Mouse (Mus musculus) stomach, embryonic 16.5 days (tissue): ENCODE data around the gene Msi1. TPM values are rescaled to one million over a fixed set of nuclear protein-coding genes. Genes with fewer than 3 reads are reported as not detected.
"Not testable (repeated sequence)": the region's sequence is repeated elsewhere in the genome, so short reads cannot be mapped to it uniquely, and the experiment has no call there.

Experiments used
- ATAC-seq: fragments of 200-750 bp; cut with Nextera tagmentation; 2 replicates; pipeline ENCODE4 v1.8.0; 2017; ENCODE audit warnings: moderate number of reproducible peaks, moderate TSS enrichment; ENCODE audit not compliant: insufficient read depth, low FRiP score
- H3K27ac ChIP-seq: fragments of 300-500 bp; sonication (generic); 2 replicates; pipeline ENCODE4 v1.5.1; 2014; ENCODE audit warnings: low read length
- H3K27me3 ChIP-seq: fragments of 300-500 bp; sonication (generic); 2 replicates; pipeline ENCODE4 v1.6.1; 2014; ENCODE audit warnings: low read length, control low read depth, mixed read lengths; ENCODE audit not compliant: control insufficient read depth, insufficient read depth
- H3K36me3 ChIP-seq: fragments of 300-500 bp; sonication (generic); 2 replicates; pipeline ENCODE4 v1.6.1; 2014; ENCODE audit warnings: low read length; ENCODE audit not compliant: control insufficient read depth, insufficient read depth
- H3K4me1 ChIP-seq: fragments of 300-500 bp; sonication (generic); 2 replicates; pipeline ENCODE4 v1.6.1; 2014; ENCODE audit warnings: low read length, control low read depth, mixed read lengths; ENCODE audit not compliant: control insufficient read depth, insufficient read depth
- H3K4me2 ChIP-seq: fragments of 300-500 bp; sonication (generic); 2 replicates; pipeline ENCODE4 v1.6.1; 2014; ENCODE audit warnings: low read depth, low read length, mixed read lengths
- H3K4me3 ChIP-seq: fragments of 300-500 bp; sonication (generic); replicated peaks from 2 replicates; pipeline ENCODE4 v1.5.1; 2014; ENCODE audit warnings: mild to moderate bottlenecking, low read length
- H3K9ac ChIP-seq: fragments of 300-500 bp; sonication (generic); 2 replicates; pipeline ENCODE4 v1.6.1; 2014; ENCODE audit warnings: low read length
- H3K9me3 ChIP-seq: fragments of 300-500 bp; sonication (generic); replicated peaks from 2 replicates; pipeline ENCODE4 v1.6.1; 2016; ENCODE audit warnings: low read length, control low read depth; ENCODE audit not compliant: control insufficient read depth
- WGBS: fragments of 180-500 bp; shearing (Covaris S2); extraction: QIAGEN DNeasy Blood & Tissue Kit; methylation state at CpG from one replicate; pipeline ENCODE4 v1.1.7; 2014; 5-methylcytosine and 5-hydroxymethylcytosine counted together
- polyA plus RNA-seq: library from polyadenylated mRNA; unstranded; fragments of >200 nt; fragmentation: Nextera tagmentation; extraction: Ambion mirVana; gene quantifications from 2 replicates; pipeline ENCODE4 v1.2.1, GENCODE M21; 2015

Msi1 gene
- polyA plus RNA-seq, 1 experiment from 2014 or later: 4.9 TPM

DNA sequence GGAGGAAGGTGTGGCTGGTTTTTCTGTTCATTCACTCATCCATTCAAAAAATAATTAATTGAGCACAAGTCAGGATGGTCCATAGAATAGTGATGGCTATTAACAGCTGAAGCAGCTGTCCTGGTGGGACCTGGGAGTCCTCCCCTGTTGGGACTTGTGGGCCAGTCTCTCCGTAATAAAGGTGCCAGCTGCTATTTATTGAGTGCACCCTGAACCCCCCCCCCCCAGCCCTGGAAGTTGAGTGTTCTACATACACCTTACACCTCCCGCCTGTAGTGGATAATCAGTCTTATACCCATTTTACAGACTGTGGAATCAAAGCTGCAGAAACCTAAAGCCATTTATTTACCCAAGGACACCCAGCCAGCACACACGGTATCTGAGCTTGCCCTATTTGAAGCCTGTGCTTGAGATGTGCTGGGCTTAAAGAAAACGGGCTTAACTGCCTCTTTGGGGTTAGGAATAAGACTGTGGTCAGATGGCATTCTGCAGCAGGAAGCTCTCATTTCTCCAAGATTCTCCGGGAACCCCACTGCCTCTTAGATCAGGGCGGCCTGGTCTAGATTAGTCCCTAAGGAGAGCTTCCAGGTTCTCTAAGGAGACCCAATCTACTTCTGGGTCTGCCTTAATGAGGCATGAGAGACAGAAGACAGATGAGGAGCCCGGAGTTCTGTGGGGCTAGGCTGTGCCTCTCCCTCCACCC, 8.0 kb downstream of the Msi1 start:
- H3K4me1 ChIP-seq: peaks cover 33% of the 10 kb centered on the region
- no peak overlapping the region for H3K4me2 ChIP-seq
- H3K4me3 ChIP-seq: peak overlapping the region; percentile 46
- H3K36me3 ChIP-seq: 0 out of 2 replicates have a peak, but pooled peaks cover 3% of the 10 kb centered on the region
- peak overlapping the region; percentile 93 for H3K27ac ChIP-seq
- no peaks in the 10 kb centered on the region for H3K9me3 ChIP-seq
- H3K27me3 ChIP-seq: no peaks in the 10 kb centered on the region
- H3K9ac ChIP-seq: peak overlapping the region; percentile 80; the same call in 1 of the 2 replicates
- no peak for ATAC-seq
- 68% methylated on average over 7 of the region's 7 CpGs for WGBS

- WGBS: 35% methylated on average over 2 of the region's 2 CpGs
Measured at GRCm38 (mm10) chr5:115437945-115438315, 8.5 kb downstream of the Msi1 start.

GRCm38 (mm10) chr5:115438667-115439066, 9.3 kb downstream of the Msi1 start:
- no peak overlapping the region for H3K4me3 ChIP-seq
- H3K4me2 ChIP-seq: no peak overlapping the region
- H3K36me3 ChIP-seq: 0 out of 2 replicates have a peak, but pooled peaks cover 3% of the 10 kb centered on the region
- H3K27me3 ChIP-seq: no peaks in the 10 kb centered on the region
- peaks cover 33% of the 10 kb centered on the region for H3K4me1 ChIP-seq
- no peak overlapping the region for H3K9ac ChIP-seq
- no peak overlapping the region for H3K27ac ChIP-seq
- no peaks in the 10 kb centered on the region for H3K9me3 ChIP-seq
- no peak for ATAC-seq
- 62% methylated on average over 7 of the region's 7 CpGs for WGBS

More at GRCm38 (mm10) chr5:115437945-115438315, 8.5 kb downstream of the Msi1 start:
- Histone ChIP-seq H3K9ac (no peak overlapping the region), H3K9me3 (no peaks in the 10 kb centered on the region), H3K4me3 (no peak overlapping the region), H3K27me3 (no peaks in the 10 kb centered on the region), H3K36me3 (0 out of 2 replicates have a peak, but pooled peaks cover 3% of the 10 kb centered on the region), H3K4me2 (no peak overlapping the region), H3K4me1 (peaks cover 33% of the 10 kb centered on the region), H3K27ac (no peak overlapping the region)
- ATAC-seq: no peak

DNA sequence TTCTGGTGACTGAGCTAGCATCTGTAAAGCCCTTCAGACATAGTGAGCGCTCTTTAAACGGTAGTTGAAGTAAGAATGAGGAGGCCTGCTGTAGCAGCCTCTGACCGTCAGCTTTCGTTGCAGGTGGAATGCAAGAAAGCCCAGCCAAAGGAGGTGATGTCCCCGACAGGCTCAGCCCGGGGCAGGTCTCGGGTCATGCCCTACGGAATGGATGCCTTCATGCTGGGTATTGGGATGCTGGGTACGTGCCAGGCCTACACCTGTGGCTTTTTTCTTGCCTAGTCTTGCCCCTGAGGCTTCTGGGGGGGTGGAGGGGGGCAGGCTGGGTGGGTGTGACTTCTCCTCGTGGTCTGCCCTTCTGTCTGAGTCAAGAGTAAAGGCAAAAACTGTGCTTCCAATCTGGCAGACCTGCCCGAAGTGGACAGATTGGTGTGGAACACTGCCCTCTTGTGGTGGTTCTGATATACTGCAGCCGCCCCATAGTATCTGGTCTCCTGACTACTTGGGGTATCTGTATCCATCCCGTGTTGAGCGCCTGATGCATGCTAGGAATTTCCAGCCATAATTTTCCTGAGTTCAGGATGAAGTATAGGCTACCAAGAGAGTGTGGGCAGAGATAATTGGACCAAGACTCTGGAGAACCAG, 11.9 kb downstream of the Msi1 start:
- no peaks in the 10 kb centered on the region for H3K36me3 ChIP-seq
- no peaks in the 10 kb centered on the region for H3K27me3 ChIP-seq
- H3K4me3 ChIP-seq: no peak overlapping the region
- H3K4me1 ChIP-seq: peaks cover 12% of the 10 kb centered on the region
- no peak overlapping the region for H3K27ac ChIP-seq
- H3K4me2 ChIP-seq: no peak overlapping the region
- peak; percentile 23; the same call in 1 of the 2 replicates for ATAC-seq
- 43% methylated on average over 14 of the region's 14 CpGs for WGBS
- no peaks in the 10 kb centered on the region for H3K9me3 ChIP-seq
- no peak overlapping the region for H3K9ac ChIP-seq

DNA sequence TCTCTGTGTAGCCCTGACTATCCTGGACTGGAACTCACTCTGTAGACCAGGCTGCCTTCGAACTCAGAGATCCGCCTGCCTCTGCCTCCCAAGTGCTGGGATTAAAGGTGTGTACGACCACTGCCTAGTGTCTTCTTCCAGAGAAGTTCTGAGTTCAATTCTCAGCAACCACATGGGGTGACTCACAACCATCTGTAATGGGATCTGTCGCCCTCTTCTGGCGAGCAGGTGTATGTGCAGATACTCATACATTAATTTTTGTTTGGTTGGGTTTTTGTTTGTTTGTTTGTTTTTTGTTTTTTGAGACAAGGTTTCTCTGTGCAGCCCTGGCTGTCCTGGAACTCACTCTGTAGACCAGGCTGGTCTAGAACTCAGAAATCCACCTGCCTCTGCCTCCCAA, 13.3 kb downstream of the Msi1 start:
- H3K4me1 ChIP-seq, H3K27ac ChIP-seq, H3K9me3 ChIP-seq, ATAC-seq, H3K9ac ChIP-seq, H3K4me3 ChIP-seq, H3K4me2 ChIP-seq, H3K36me3 ChIP-seq, H3K27me3 ChIP-seq: not testable (repeated sequence)
- WGBS: 77% methylated on average over 5 of the region's 5 CpGs

GRCm38 (mm10) chr5:115444130-115444529, 14.7 kb downstream of the Msi1 start:
- H3K36me3 ChIP-seq: no peaks in the 10 kb centered on the region
- H3K9me3 ChIP-seq: no peaks in the 10 kb centered on the region
- H3K4me2 ChIP-seq: no peak overlapping the region
- no peak overlapping the region for H3K4me3 ChIP-seq
- no peak for ATAC-seq
- 90% methylated on average over 11 of the region's 11 CpGs for WGBS
- peaks cover 3% of the 10 kb centered on the region; the same call in 1 of the 2 replicates for H3K4me1 ChIP-seq
- no peak overlapping the region for H3K27ac ChIP-seq
- no peak overlapping the region for H3K9ac ChIP-seq
- H3K27me3 ChIP-seq: no peaks in the 10 kb centered on the region

DNA sequence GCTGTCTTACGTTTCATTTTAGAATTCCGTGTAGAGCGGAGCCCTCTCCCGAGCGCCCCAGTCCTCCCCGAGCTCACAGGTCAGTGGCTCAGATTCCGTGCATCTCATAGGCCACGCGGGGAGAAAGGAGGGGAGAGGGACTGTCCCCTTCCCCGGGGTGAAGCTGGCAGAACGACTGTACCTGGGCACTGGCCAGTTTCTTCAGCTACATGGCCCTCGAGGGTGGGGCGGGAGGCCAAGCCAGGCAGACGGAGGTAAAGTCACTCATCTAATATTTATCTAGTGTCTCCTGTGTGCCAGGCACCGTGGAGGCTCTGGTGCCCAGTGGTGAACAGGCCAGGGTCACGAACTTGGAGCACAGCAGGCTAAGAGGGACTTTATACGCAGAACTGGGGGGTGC, 17.7 kb downstream of the Msi1 start:
- no peak overlapping the region for H3K4me2 ChIP-seq
- no peaks in the 10 kb centered on the region for H3K4me1 ChIP-seq
- no peaks in the 10 kb centered on the region for H3K27me3 ChIP-seq
- WGBS: 80% methylated on average over 17 of the region's 17 CpGs
- no peak overlapping the region for H3K4me3 ChIP-seq
- no peak; the same call in 1 of the 2 replicates for ATAC-seq
- H3K27ac ChIP-seq: no peak overlapping the region
- H3K9ac ChIP-seq: no peak overlapping the region
- H3K36me3 ChIP-seq: no peaks in the 10 kb centered on the region; the same call in 1 of the 2 replicates
- no peaks in the 10 kb centered on the region for H3K9me3 ChIP-seq

DNA sequence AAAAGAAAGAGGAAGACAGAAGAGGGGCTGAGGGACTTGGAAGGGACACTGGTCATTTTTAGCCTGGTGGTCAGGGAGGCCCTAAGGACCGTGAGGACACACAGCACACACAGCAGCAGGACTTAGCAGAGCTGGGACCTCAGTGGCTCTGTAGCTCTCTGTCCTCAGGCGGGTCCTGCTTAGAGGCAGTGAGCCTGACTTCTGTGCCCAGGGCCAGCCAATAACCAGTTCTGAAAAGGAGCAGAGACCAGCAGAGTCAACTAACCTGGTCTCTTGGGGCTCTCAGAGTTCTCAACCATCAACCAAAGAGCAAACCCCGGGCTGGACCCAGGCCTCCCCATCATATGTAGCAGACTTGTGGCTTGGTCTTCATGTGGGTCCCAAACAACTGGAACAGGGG, 19.8 kb downstream of the Msi1 start:
- Histone ChIP-seq H3K9ac (no peak overlapping the region), H3K4me1 (no peaks in the 10 kb centered on the region), H3K36me3 (no peaks in the 10 kb centered on the region; the same call in 1 of the 2 replicates), H3K9me3 (no peaks in the 10 kb centered on the region), H3K4me3 (no peak overlapping the region), H3K4me2 (no peak overlapping the region), H3K27ac (no peak overlapping the region), H3K27me3 (no peaks in the 10 kb centered on the region)
- 85% methylated on average over 3 of the region's 3 CpGs for WGBS
- no peak for ATAC-seq
